Mouse (Mus musculus) kidney, embryonic 16.5 days (tissue): ENCODE data around the gene Nudt15. TPM values are rescaled to one million over a fixed set of nuclear protein-coding genes. Genes with fewer than 3 reads are reported as not detected.
"Not testable (repeated sequence)": the region's sequence is repeated elsewhere in the genome, so short reads cannot be mapped to it uniquely, and the experiment has no call there.

Experiments
- ATAC-seq: fragments of 200-750 bp; cut with Nextera tagmentation; 2 replicates; pipeline ENCODE4 v1.8.0; 2017; ENCODE audit warnings: moderate TSS enrichment; ENCODE audit not compliant: low FRiP score, low TSS enrichment
- H3K27ac ChIP-seq: fragments of 300-500 bp; sonication (generic); 2 replicates; pipeline ENCODE4 v1.5.1; 2014; ENCODE audit warnings: low read length
- H3K27me3 ChIP-seq: fragments of 300-500 bp; sonication (generic); 2 replicates; pipeline ENCODE4 v1.6.1; 2014; ENCODE audit warnings: low read length, control low read depth, mixed read lengths; ENCODE audit not compliant: insufficient read depth
- H3K36me3 ChIP-seq: fragments of 300-500 bp; sonication (generic); 2 replicates; pipeline ENCODE4 v1.6.1; 2014; ENCODE audit warnings: low read length, control low read depth, mixed read lengths; ENCODE audit not compliant: insufficient read depth
- H3K4me1 ChIP-seq: fragments of 300-500 bp; sonication (generic); 2 replicates; pipeline ENCODE4 v1.6.1; 2014; ENCODE audit warnings: low read length, control low read depth, mixed read lengths; ENCODE audit not compliant: insufficient read depth
- H3K4me2 ChIP-seq: fragments of 300-500 bp; sonication (generic); replicated peaks from 2 replicates; pipeline ENCODE4 v1.6.1; 2014; ENCODE audit warnings: low read depth, low read length
- H3K4me3 ChIP-seq: fragments of 300-500 bp; sonication (generic); 2 replicates; pipeline ENCODE4 v1.5.1; 2014; ENCODE audit warnings: mild to moderate bottlenecking, low read length
- H3K9ac ChIP-seq: fragments of 300-500 bp; sonication (generic); replicated peaks from 2 replicates; pipeline ENCODE4 v1.6.1; 2014; ENCODE audit warnings: low read length
- H3K9me3 ChIP-seq: fragments of 300-500 bp; sonication (generic); 2 replicates; pipeline ENCODE4 v1.6.1; 2016; ENCODE audit warnings: low read length, control low read depth
- WGBS: fragments of 180-500 bp; shearing (Covaris S2); extraction: QIAGEN DNeasy Blood & Tissue Kit; methylation state at CpG from one replicate; pipeline ENCODE4 v1.1.7; 2014; 5-methylcytosine and 5-hydroxymethylcytosine counted together
- polyA plus RNA-seq: library from polyadenylated mRNA; unstranded; fragments of >200 nt; fragmentation: Nextera tagmentation; extraction: Ambion mirVana; gene quantifications from 2 replicates; pipeline ENCODE4 v1.2.1, GENCODE M21; 2015

Gene Nudt15
- polyA plus RNA-seq, 1 experiment from 2014 or later = 9.5 TPM

- Histone ChIP-seq H3K4me3 (no peak overlapping the region), H3K9me3 (no peaks in the 10 kb centered on the region), H3K36me3 (no peaks in the 10 kb centered on the region), H3K27ac (no peak overlapping the region), H3K4me1 (peaks cover 11% of the 10 kb centered on the region), H3K4me2 (no peak overlapping the region), H3K9ac (no peak overlapping the region), H3K27me3 (no peaks in the 10 kb centered on the region)
- WGBS = 44% methylated on average over 8 of the region's 8 CpGs
- ATAC-seq = no peak
Measured at GRCm38 (mm10) chr14:73550732-73551131, 2.7 kb upstream of the Nudt15 start.

DNA sequence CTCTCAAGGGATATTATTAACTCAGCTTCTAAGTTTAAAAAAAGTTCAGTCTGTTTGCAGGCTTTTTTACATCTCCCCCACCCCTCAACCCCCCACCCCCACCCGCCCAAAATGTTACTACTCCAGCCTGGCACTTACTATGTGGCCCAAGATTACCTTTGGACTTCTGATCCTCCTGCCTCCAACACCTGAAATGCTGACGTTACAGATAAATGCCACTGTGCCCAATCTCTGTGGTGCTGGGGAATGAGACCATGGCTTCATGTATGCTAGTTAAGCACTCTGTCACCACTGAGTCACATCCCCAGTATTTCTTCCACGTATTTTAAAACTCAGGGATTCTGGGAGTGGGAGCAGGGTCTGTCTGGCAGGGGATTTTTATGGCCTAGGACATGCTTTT, 2.2 kb upstream of the Nudt15 start:
- no peaks in the 10 kb centered on the region for H3K9me3 ChIP-seq
- H3K9ac ChIP-seq = no peak overlapping the region
- H3K4me3 ChIP-seq = no peak overlapping the region
- H3K27me3 ChIP-seq = no peaks in the 10 kb centered on the region
- H3K27ac ChIP-seq = no peak overlapping the region
- H3K4me2 ChIP-seq = no peak overlapping the region
- 54% methylated on average over 3 of the region's 3 CpGs for WGBS
- peaks cover 11% of the 10 kb centered on the region for H3K4me1 ChIP-seq
- no peak for ATAC-seq
- no peaks in the 10 kb centered on the region for H3K36me3 ChIP-seq

DNA sequence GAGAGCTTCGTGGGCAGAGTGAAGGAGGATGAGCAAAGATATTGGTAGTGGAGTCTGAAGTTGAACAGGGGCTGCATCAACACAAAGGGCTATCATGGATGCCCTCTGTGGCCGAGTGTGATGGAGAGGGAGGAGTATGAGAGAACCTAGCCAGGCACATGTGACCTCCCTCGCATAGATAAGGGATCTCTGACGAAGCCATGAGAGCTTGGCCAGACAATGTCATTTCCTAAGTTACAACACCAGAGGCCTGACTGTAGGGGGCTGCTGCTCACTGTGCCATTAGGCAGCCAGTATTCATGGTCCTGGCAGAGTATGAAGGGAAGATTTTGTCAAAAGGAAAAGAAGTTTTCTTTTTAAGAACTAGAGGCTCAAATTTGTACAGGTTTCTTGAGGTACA, 1.0 kb downstream of the Nudt15 start:
- no peak overlapping the region for H3K27ac ChIP-seq
- H3K9ac ChIP-seq = no peak overlapping the region
- no peaks in the 10 kb centered on the region for H3K36me3 ChIP-seq
- H3K9me3 ChIP-seq = no peaks in the 10 kb centered on the region
- no peak overlapping the region for H3K4me3 ChIP-seq
- no peaks in the 10 kb centered on the region for H3K27me3 ChIP-seq
- no peak for ATAC-seq
- 51% methylated on average over 4 of the region's 4 CpGs for WGBS
- peaks cover under 1% of the 10 kb centered on the region; the same call in 1 of the 2 replicates for H3K4me1 ChIP-seq
- H3K4me2 ChIP-seq = no peak overlapping the region

DNA sequence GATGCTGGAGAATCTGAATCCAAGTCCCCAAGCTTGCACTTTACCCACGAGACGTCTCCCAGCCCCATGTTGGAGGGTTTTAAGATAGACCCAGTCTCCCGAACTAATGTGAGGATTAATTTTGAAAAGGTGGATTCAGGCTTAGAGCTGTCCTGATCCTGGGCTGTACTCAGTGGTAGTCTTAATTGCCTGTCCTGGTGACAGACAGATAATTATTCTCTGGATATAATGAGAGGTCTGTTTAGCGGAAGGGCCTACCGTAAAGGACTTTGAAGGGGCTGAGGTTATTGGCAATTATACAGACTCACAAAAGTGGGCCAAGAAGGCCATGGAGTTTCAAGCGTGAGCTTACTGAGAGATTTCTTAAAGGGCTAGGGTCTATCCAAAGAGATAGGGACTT, 4.3 kb downstream of the Nudt15 start:
- Histone ChIP-seq H3K9me3 (no peaks in the 10 kb centered on the region), H3K4me1 (no peaks in the 10 kb centered on the region), H3K9ac (no peak overlapping the region), H3K27me3 (no peaks in the 10 kb centered on the region), H3K4me2 (no peak overlapping the region), H3K4me3 (no peak overlapping the region), H3K36me3 (no peaks in the 10 kb centered on the region), H3K27ac (no peak overlapping the region)
- no peak for ATAC-seq
- 66% methylated on average over 6 of the region's 6 CpGs for WGBS

GRCm38 (mm10) chr14:73535641-73536040, 12.4 kb downstream of the Nudt15 start:
- H3K9me3 ChIP-seq = no peaks in the 10 kb centered on the region
- H3K9ac ChIP-seq = no peak overlapping the region
- no peak overlapping the region for H3K4me3 ChIP-seq
- WGBS = 83% methylated on average over 2 of the region's 2 CpGs
- no peak for ATAC-seq
- H3K4me1 ChIP-seq = no peaks in the 10 kb centered on the region
- 0 out of 2 replicates have a peak, but pooled peaks cover 3% of the 10 kb centered on the region for H3K27me3 ChIP-seq
- no peak overlapping the region for H3K27ac ChIP-seq
- H3K36me3 ChIP-seq = no peaks in the 10 kb centered on the region
- no peak overlapping the region for H3K4me2 ChIP-seq

DNA sequence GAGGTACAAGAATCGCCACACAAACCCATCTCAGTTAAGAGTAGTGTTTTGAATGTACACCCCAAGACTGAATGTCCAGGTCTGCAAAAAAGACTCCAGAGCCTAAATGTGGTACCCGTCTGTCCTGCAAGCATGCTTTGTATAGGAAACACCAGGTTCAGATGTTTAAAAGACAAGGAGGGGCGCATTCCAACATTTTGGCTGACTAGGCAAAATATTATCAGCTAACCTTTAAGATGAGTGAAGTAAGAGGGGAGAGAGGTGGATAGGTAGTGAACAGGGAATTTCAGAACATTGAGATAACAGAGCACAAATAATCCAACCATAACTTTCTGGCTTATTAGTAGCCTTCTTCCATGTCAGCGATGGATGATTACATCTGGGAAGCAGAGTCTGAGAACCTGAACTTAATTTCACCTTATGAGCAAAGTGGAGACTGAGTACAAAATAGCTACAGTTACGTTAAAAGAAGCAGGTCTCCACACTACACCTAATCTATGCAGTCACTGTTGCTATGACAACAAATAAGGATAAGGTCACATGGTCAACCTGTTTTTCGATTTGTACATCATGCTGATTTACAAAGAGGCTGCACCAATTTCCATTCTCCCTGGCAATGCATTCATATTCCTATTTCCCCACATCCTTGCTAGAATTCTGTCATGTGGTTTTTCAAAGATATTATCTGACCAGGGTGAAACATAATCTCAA, 14.1 kb downstream of the Nudt15 start:
- ATAC-seq = no peak
- no peak overlapping the region for H3K4me2 ChIP-seq
- 0 out of 2 replicates have a peak, but pooled peaks cover 3% of the 10 kb centered on the region for H3K27me3 ChIP-seq
- no peaks in the 10 kb centered on the region for H3K9me3 ChIP-seq
- WGBS = 72% methylated on average over 6 of the region's 6 CpGs
- H3K4me3 ChIP-seq = no peak overlapping the region
- no peaks in the 10 kb centered on the region for H3K36me3 ChIP-seq
- no peak overlapping the region for H3K9ac ChIP-seq
- no peaks in the 10 kb centered on the region for H3K4me1 ChIP-seq
- H3K27ac ChIP-seq = no peak overlapping the region

GRCm38 (mm10) chr14:73528661-73529060, 19.4 kb downstream of the Nudt15 start:
- H3K36me3 ChIP-seq, H3K4me2 ChIP-seq, H3K9ac ChIP-seq, H3K9me3 ChIP-seq, H3K4me3 ChIP-seq, H3K27ac ChIP-seq, ATAC-seq, H3K4me1 ChIP-seq, H3K27me3 ChIP-seq: not testable (repeated sequence)
- 80% methylated on average over 3 of the region's 3 CpGs for WGBS

- no peaks in the 10 kb centered on the region for H3K27me3 ChIP-seq
- peak within 1 kb of the TSS; percentile 76 for H3K9ac ChIP-seq
- peak; percentile 100 for ATAC-seq
- no peaks in the 10 kb centered on the region for H3K36me3 ChIP-seq
- H3K27ac ChIP-seq = peak within 1 kb of the TSS; percentile 91
- WGBS = under 1% methylated on average over 36 of the region's 41 CpGs
- H3K4me2 ChIP-seq = peak within 1 kb of the TSS; percentile 57
- H3K9me3 ChIP-seq = no peaks in the 10 kb centered on the region
- H3K4me3 ChIP-seq = peak within 1 kb of the TSS; percentile 60
- no peaks in the 10 kb centered on the region for H3K4me1 ChIP-seq
Measured at GRCm38 (mm10) chr14:73524766-73525448, 23.1 kb downstream of the Nudt15 start, which contains the start of gene Sucla2. Gene Sucla2, plus strand, starts transcription at chr14:73525319.

DNA sequence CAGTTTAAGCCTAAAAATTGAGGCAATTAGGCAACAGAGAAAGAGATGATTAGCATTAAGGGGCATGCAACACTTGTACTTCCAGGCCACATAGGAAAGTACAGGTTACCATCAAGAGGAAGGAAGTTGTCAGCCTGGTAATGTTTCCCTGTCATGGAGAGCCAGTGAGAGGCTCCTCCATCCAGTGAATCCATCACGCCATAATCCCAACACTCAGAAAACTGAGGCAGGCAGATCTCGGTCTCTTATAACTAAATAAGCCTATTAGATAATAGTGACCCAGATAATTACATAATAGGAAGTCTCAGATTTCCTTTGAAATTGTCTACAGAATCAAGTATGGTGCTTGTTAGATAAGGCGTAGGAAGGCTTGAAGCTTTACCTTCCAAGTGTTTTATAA, 23.9 kb downstream of the Nudt15 start:
- Histone ChIP-seq H3K4me3 (peak overlapping the region; percentile 60; the same call in 1 of the 2 replicates), H3K4me1 (no peaks in the 10 kb centered on the region)

More for the DNA sequence above, 23.9 kb downstream of the Nudt15 start:
- Histone ChIP-seq H3K27me3 (no peaks in the 10 kb centered on the region), H3K36me3 (no peaks in the 10 kb centered on the region), H3K27ac (no peak overlapping the region), H3K9ac (no peak overlapping the region), H3K9me3 (no peaks in the 10 kb centered on the region), H3K4me2 (peak overlapping the region; percentile 57; the same call in 1 of the 2 replicates)
- 71% methylated on average over 3 of the region's 3 CpGs for WGBS
- no peak for ATAC-seq
